Mouse (Mus musculus) liver, postnatal 0 days (tissue): ENCODE results near the gene Prss40.

ENCODE experiments used
- CTCF ChIP-seq: sonication (generic); IDR thresholded peaks from 2 replicates; pipeline ENCODE4 v1.5.1; 2016; ENCODE audit warnings: antibody characterized with exemption, low read depth
- EP300 ChIP-seq: IDR thresholded peaks from 2 replicates; pipeline ENCODE4 v1.6.1; 2016; ENCODE audit warnings: antibody characterized with exemption, low read depth, mild to moderate bottlenecking

GRCm38 (mm10) chr1:34522850-34523244 lies 37.9 kb downstream of the Prss40 start:
- no peak for TF ChIP-seq CTCF
- TF ChIP-seq EP300 = no peak
